Mouse (Mus musculus) left cerebral cortex, postnatal 4 days (tissue): ENCODE results near the gene Plppr4. TPM values are rescaled to one million over a fixed set of nuclear protein-coding genes. Genes with fewer than 3 reads are reported as not detected.

ENCODE experiments used
- DNase-seq: peaks from one replicate; pipeline ENCODE4 v3.0.0-alpha.2; 2022
- intact Hi-C: fragments of 180-260 bp; cut with DNase I; formaldehyde crosslinking; loops from one replicate; pipeline ENCODE4 v1.15.1; 2025
- total RNA-seq, 2 experiments: library from RNA; stranded (reverse); gene quantifications; 2 replicates each; pipeline ENCODE4 v1.2.3; 2021

Plppr4 gene
- 100 to 1,000 TPM; 104 to 121 TPM for total RNA-seq

- intact Hi-C loops: no loop called here
- DNase-seq: no peak
Measured at GRCm38 (mm10) chr3:117360528-117360927, at the start of gene Plppr4. TSS of gene Plppr4 (minus strand) at chr3:117360876.

GRCm38 (mm10) chr3:117405821-117406220 is 45.1 kb upstream of the Plppr4 start:
- intact Hi-C loops: no loop called here
- DNase-seq: no peak

- DNase-seq: peak; percentile 5
- intact Hi-C loops: no loop called here
Measured at GRCm38 (mm10) chr3:117403740-117404139, 43.1 kb upstream of the Plppr4 start.

- intact Hi-C loops: no loop called here
- DNase-seq: no peak
Measured at GRCm38 (mm10) chr3:117366041-117366440, 5.4 kb upstream of the Plppr4 start.

- peak; percentile 66 for DNase-seq
- intact Hi-C loops: no loop called here
Measured at GRCm38 (mm10) chr3:117359686-117360521, 772 bp downstream of the Plppr4 start.

DNA sequence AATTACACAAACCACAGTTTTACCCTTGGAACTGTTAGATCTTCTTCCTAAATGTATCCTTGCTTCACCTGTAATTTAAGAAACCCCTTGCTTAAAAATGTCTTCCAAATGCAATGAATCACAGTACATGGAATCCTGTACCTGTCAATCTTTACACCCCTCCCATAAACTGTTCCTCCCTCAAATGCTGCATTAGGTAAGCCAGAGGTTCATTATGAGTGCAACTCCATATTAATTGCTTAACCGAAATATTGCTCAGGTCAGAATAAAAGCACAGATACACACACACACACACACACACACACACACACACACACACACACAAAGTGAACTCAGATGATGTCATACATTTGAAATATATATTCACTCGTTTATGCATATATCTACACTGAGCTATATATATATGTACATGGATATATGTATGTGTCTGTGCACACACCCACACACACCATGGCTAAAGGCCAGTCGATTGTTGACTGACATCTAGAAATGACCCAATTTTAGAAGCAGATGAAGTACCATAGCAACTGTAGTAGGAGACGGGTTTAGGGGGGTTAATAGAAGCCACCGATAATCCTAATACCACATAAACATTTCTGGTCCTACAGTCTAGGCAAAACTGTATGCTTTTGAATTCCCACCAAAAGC is 1.6 kb downstream of the Plppr4 start:
- intact Hi-C loops: no loop called here
- no peak for DNase-seq

- no peak for DNase-seq
- intact Hi-C loops: no loop called here
Measured at GRCm38 (mm10) chr3:117357367-117357766, 3.3 kb downstream of the Plppr4 start.

GRCm38 (mm10) chr3:117353940-117354339 is 6.7 kb downstream of the Plppr4 start:
- intact Hi-C loops: no loop called here
- no peak for DNase-seq

DNA sequence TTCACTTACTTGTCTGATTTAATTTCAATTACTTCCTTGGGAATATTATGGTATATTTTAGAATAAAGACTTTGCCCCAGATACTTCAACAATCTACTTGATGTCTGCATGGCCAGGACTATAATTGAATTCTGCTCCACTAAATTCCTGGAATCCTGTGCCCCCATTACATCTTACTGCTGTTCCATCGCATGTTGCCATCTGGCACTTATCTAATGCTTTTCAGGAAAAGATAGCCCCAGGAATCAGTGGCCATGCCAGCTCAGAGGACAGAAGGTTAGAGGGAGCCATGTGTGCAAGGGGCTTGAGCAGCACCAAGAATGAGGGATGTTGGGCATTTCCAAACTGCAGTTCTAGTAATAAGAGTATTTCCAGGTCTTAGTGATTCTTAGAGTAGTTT is 14.3 kb downstream of the Plppr4 start:
- peak; percentile 87 for DNase-seq
- intact Hi-C loops: no loop called here

DNA sequence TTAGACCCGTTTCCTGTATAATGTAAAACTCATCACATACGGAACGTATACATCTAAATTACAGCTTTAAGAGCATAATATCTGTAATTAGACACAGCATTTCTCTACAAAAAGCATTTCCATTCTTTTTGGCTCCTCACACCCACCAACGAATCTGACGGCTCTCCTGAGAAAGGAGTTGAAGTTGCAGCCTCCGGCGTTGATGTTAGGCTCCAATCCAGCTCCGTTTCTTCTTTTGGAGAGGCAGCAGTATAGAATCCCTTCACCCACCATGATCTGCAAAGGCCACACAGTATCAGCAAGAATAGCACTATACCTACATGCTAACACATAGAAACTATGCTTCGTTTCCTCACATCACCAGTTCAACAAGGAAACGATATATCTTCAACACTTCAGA is 29.2 kb downstream of the Plppr4 start:
- no peak for DNase-seq
- intact Hi-C loops: no loop called here

DNA sequence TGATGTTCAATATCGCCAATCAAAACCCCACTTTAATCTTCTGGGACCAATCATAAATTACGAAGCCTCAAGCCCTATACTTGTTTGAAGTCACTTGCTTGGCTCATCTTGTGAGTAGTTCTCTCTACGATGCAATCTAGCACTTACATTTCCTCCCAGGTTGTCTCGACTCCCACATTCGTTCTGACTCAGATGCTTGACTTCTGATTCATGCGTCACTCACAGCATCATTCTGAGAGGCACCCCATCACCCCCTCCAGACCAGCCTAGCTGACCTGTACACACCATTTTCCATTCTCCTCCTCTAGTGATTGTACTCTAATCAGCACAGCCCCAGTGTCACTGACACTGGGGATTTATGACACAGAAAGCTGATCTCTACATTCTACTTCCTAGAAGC is 31.2 kb downstream of the Plppr4 start:
- intact Hi-C loops: no loop called here
- DNase-seq: no peak

DNA sequence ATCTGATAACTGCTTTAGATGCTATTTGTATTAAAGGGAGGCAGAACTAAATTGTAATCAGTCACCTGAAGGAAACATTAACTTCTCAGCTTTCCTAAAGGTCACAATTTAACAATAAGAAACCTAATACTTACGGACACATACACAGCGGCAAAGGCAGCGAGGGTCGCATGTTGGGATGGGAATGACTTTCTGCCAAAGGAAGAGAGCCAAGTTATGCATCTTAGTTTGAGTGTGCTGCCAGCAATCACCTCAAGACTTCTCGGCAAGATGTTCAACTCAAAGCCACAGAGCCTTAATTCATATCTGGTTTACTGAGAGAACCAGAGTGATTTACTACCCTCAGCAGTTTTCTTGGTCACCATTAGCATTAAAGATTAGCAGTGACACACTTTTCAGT is 34.1 kb downstream of the Plppr4 start:
- peak; percentile 2 for DNase-seq
- intact Hi-C loops: no loop called here

GRCm38 (mm10) chr3:117319671-117320070 is 41.0 kb downstream of the Plppr4 start:
- DNase-seq: no peak
- intact Hi-C loops: no loop called here

GRCm38 (mm10) chr3:117313339-117313738 is 47.3 kb downstream of the Plppr4 start:
- no peak for DNase-seq
- intact Hi-C loops: no loop called here

- no peak for DNase-seq
- intact Hi-C loops: no loop called here
Measured at GRCm38 (mm10) chr3:117312097-117312496, 48.6 kb downstream of the Plppr4 start.

- intact Hi-C loops: no loop called here
- no peak for DNase-seq
Measured at GRCm38 (mm10) chr3:117310801-117311368, 49.8 kb downstream of the Plppr4 start.

DNA sequence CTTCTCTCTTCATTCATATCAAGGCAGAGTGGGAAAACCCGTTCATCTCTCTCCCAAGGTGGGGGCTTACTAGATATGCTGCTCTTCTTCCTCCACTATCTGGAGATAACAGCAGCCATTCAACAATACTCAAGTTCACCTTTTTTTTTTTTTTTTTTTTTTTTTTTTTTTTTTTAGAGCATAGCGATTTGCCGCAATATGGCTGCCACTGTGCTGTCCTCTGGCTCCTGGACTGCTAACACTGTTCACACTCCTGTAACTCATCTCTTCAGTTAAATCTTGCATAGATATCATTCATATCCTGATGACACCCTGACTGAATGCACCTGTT is 51.1 kb downstream of the Plppr4 start:
- DNase-seq: no peak
- intact Hi-C loops: no loop called here

DNA sequence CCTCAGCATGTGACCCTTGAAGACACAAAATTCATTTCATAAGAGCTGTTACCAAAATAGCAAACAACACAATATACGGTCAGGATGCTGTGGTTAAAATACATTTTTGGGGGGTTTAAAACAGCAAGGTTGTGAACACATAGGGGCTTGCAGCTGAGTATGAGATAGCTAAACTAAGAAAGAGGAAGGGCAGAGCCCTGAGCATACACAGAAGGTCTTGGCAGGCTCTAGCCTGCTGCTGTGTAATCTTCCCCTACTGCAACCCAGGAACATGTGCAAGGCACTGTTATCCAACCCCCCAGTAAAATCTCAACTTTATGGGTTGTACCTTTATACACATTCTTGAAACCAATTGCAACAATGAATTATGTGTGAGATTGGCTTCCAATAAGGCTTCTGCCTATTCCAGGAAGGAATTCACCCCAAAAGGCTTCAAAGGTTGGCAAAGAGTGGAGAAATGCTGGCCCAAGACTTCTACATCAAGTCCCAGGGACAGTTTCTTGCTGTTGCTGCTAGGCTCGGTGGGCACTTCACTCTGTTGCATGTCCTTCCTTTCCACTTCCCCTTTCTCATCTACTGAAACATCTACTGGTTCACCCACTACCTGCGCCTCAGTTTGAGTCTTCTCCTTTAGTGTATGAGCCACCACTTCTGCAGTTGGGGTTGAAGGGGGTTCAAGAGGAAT is 51.6 kb downstream of the Plppr4 start:
- intact Hi-C loops: no loop called here

DNA sequence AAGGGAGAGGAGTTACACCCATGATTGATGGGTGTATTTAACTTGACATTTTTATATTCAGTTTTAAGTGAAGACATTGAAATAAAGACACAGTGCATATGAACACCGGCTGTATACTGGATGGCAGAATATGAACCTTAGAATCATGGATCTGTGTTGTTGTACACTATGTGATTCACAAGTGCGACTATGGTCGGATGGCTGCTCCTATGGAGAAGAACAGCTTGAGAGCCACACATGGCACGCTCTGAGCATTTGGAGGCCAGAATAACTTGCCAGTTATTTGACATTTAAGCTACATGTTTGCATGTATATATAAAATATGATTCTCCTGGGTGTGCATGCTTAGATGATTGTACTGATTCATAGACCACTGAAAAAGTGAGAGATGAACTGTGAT is 53.1 kb downstream of the Plppr4 start:
- no peak for DNase-seq
- intact Hi-C loops: no loop called here

More for the DNA sequence above, 51.6 kb downstream of the Plppr4 start:
- no peak for DNase-seq

DNA sequence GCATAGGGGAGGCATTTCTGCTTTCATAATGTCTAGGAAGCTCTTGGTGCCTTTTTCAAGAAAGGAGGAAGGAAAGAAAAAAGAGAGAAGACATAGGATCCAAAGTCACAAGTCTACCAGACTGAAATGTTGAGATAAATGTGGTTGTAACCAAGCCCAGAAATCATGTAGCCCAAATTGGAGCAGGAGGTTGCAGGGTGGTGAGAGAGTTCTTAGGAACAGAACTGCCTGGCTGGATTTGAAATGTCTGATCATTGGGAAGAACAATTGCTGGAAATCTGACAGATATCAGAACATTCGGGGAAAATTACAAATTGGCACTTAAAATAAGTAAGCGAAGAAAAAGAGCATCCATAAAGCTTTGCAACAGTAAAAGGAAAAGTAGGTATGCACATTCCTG is 56.6 kb downstream of the Plppr4 start:
- intact Hi-C loops: no loop called here
- DNase-seq: no peak

- DNase-seq: no peak
- intact Hi-C loops: no loop called here
Measured at GRCm38 (mm10) chr3:117300735-117301271, 59.9 kb downstream of the Plppr4 start.
